Mouse (Mus musculus) midbrain, embryonic 16.5 days (tissue): ENCODE measurements around the gene Rad51b. TPM values are rescaled to one million over a fixed set of nuclear protein-coding genes. Genes with fewer than 3 reads are reported as not detected.

Experiments used
- ATAC-seq: fragments of 200-750 bp; cut with Nextera tagmentation; 2 replicates; pipeline ENCODE4 v1.8.0; 2017; ENCODE audit warnings: moderate TSS enrichment
- H3K27ac ChIP-seq: fragments of 300-500 bp; sonication (generic); 2 replicates; pipeline ENCODE4 v1.5.1; 2014; ENCODE audit warnings: mild to moderate bottlenecking, low read length, mixed read lengths
- H3K27me3 ChIP-seq: fragments of 300-500 bp; sonication (generic); 2 replicates; pipeline ENCODE4 v1.6.1; 2014; ENCODE audit warnings: low read depth, low read length, mixed read lengths; ENCODE audit not compliant: control insufficient read depth, insufficient read depth
- H3K36me3 ChIP-seq: fragments of 300-500 bp; sonication (generic); 2 replicates; pipeline ENCODE4 v1.6.1; 2014; ENCODE audit warnings: mild to moderate bottlenecking, low read length, moderate library complexity, mixed read lengths; ENCODE audit not compliant: control insufficient read depth, insufficient read depth
- H3K4me1 ChIP-seq: fragments of 300-500 bp; sonication (generic); 2 replicates; pipeline ENCODE4 v1.6.1; 2014; ENCODE audit warnings: mild to moderate bottlenecking, low read length, mixed read lengths; ENCODE audit not compliant: control insufficient read depth, insufficient read depth
- H3K4me2 ChIP-seq: fragments of 300-500 bp; sonication (generic); 2 replicates; pipeline ENCODE4 v1.6.1; 2014; ENCODE audit warnings: mild to moderate bottlenecking, low read length, mixed read lengths
- H3K4me3 ChIP-seq: fragments of 300-500 bp; sonication (generic); 2 replicates; pipeline ENCODE4 v1.5.1; 2014; ENCODE audit warnings: low read depth, mild to moderate bottlenecking, low read length, moderate library complexity, mixed read lengths
- H3K9ac ChIP-seq: fragments of 300-500 bp; sonication (generic); 2 replicates; pipeline ENCODE4 v1.6.1; 2014; ENCODE audit warnings: low read depth, low read length, mixed read lengths
- H3K9me3 ChIP-seq: fragments of 300-500 bp; sonication (generic); replicated peaks from 2 replicates; pipeline ENCODE4 v1.6.1; 2014; ENCODE audit warnings: mild to moderate bottlenecking, low read length, mixed read lengths; ENCODE audit not compliant: control insufficient read depth, poor library complexity, severe bottlenecking
- WGBS: fragments of 180-500 bp; shearing (Covaris S2); extraction: QIAGEN DNeasy Blood & Tissue Kit; methylation state at CpG from one replicate; pipeline ENCODE4 v1.1.7; 2014; 5-methylcytosine and 5-hydroxymethylcytosine counted together
- polyA plus RNA-seq: library from polyadenylated mRNA; unstranded; fragments of >200 nt; fragmentation: Nextera tagmentation; extraction: Ambion mirVana; gene quantifications from 2 replicates; pipeline ENCODE4 v1.2.1, GENCODE M21; 2015

Gene Rad51b
- polyA plus RNA-seq, 1 experiment from 2014 or later, result 1.5 TPM

DNA sequence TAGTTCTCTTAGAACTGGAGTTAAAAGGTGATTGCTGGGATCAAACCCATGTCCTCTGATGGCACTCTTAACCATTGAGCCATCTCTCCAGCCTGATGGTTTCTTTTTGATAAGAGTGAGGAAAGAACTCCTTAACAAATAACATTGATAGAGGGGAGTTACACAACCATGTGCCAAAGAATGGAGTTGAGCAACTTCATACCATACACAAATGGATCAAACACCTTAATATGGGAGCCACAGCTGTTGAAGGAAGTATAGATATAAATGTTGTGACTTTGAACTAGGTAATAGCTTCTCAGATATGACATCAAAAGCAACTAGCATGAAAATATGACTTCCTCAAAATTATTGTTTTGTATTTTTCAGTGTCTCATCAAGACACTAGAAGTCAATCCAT lies 173.0 kb downstream of the Rad51b start:
- H3K4me3 ChIP-seq, result no peak overlapping the region
- H3K9me3 ChIP-seq, result no peaks in the 10 kb centered on the region
- H3K9ac ChIP-seq, result no peak overlapping the region
- H3K4me1 ChIP-seq, result no peaks in the 10 kb centered on the region
- ATAC-seq, result no peak
- H3K36me3 ChIP-seq, result no peaks in the 10 kb centered on the region
- no peaks in the 10 kb centered on the region for H3K27me3 ChIP-seq
- H3K27ac ChIP-seq, result no peak overlapping the region
- no peak overlapping the region for H3K4me2 ChIP-seq

DNA sequence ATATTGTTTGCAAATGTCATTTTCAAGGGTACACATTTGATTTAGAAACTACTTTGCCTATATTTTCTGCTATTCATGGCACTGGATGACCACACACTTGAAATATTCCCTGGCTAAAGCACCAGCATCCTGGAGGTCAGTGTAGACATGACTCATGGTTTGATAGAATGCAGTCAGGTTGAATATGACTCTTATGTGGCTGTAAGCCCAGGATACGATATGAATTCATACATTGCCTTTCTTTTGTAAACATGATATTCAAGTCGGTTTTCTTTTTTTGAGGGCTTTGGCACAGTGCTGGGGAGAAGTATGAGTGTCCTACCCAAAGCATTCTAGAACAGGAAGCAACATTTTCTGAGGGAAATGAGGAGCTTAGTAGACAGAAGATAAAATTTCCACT lies 174.8 kb downstream of the Rad51b start:
- WGBS, result 93% methylated on average over 2 of the region's 2 CpGs
- Histone ChIP-seq H3K27me3 (no peaks in the 10 kb centered on the region), H3K4me2 (no peak overlapping the region), H3K9ac (no peak overlapping the region), H3K27ac (no peak overlapping the region), H3K4me3 (no peak overlapping the region), H3K9me3 (no peaks in the 10 kb centered on the region), H3K4me1 (no peaks in the 10 kb centered on the region), H3K36me3 (no peaks in the 10 kb centered on the region)
- no peak for ATAC-seq

GRCm38 (mm10) chr12:79476413-79477046 lies 179.4 kb downstream of the Rad51b start:
- Histone ChIP-seq H3K27me3 (no peaks in the 10 kb centered on the region), H3K4me2 (no peak overlapping the region), H3K9ac (no peak overlapping the region), H3K4me3 (no peak overlapping the region), H3K27ac (no peak overlapping the region), H3K9me3 (no peaks in the 10 kb centered on the region), H3K4me1 (no peaks in the 10 kb centered on the region), H3K36me3 (no peaks in the 10 kb centered on the region)
- WGBS, result 57% methylated on average over 6 of the region's 6 CpGs
- no peak for ATAC-seq

- Histone ChIP-seq H3K4me2 (no peak overlapping the region), H3K4me1 (no peaks in the 10 kb centered on the region), H3K9ac (no peak overlapping the region), H3K27me3 (no peaks in the 10 kb centered on the region), H3K36me3 (no peaks in the 10 kb centered on the region), H3K4me3 (no peak overlapping the region), H3K9me3 (no peaks in the 10 kb centered on the region), H3K27ac (no peak overlapping the region)
- 94% methylated on average over 5 of the region's 5 CpGs for WGBS
- ATAC-seq, result no peak
These were observed 181.7 kb downstream of the Rad51b start for GRCm38 (mm10) chr12:79478816-79479215.

DNA sequence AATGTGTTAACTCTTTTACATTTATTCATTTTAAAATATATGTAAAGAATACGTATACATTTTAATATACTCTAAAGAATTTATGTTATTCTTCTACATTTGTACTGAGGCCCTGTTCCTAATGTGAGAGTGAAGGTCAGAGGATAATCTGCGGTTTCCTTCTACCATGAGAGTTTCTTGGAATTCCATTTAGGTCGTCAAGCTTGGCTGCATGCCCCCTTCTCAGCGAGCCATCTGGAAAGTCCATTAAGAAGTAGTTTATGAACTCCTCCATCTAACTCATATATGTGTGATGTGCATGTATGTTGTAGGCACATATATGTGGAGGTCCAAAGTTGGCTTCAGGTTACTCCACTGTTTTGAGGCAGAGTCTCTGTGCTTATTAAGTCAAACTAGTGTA lies 188.4 kb downstream of the Rad51b start:
- Histone ChIP-seq H3K4me2 (no peak overlapping the region), H3K9ac (no peak overlapping the region), H3K27ac (no peak overlapping the region), H3K27me3 (no peaks in the 10 kb centered on the region), H3K4me1 (no peaks in the 10 kb centered on the region), H3K4me3 (no peak overlapping the region), H3K36me3 (no peaks in the 10 kb centered on the region), H3K9me3 (no peaks in the 10 kb centered on the region)
- no peak for ATAC-seq
- WGBS, result 93% methylated on average over 4 of the region's 4 CpGs

DNA sequence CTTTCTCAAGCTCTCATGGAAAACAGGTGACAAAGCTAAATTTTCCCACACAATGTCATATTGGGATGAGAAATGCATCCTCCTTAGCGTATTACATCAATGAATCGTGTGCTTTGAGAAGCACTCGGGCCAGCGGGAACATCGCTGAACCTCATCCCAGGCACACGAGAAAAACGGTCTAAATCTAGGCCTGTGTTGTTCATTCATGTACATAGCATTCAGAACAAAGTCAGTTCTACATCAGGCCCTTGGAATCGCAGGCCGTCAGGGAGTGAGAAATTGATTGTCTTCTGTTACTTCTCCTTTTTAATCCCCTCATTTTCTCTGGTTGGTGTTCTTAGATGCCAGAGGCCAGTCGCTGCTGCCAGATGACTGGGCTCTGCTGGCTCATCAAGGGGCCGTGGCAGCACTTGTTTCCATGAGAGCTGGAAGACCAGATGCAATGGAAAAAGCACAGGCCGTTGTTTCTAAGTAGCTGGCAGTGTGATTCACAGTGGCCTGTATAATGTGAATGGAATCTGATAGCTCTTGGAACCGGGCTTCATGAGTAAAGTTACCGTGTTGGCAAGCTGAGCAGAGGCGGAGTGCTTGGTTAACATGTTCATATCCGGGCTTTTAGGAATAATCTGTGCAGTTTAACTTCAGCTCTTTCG lies 191.6 kb downstream of the Rad51b start:
- H3K27me3 ChIP-seq, result no peaks in the 10 kb centered on the region
- no peaks in the 10 kb centered on the region for H3K4me1 ChIP-seq
- H3K9me3 ChIP-seq, result no peaks in the 10 kb centered on the region
- H3K4me2 ChIP-seq, result no peak overlapping the region
- H3K27ac ChIP-seq, result no peak overlapping the region
- WGBS, result 77% methylated on average over 17 of the region's 17 CpGs
- H3K9ac ChIP-seq, result no peak overlapping the region
- H3K4me3 ChIP-seq, result no peak overlapping the region
- no peak for ATAC-seq
- no peaks in the 10 kb centered on the region for H3K36me3 ChIP-seq

DNA sequence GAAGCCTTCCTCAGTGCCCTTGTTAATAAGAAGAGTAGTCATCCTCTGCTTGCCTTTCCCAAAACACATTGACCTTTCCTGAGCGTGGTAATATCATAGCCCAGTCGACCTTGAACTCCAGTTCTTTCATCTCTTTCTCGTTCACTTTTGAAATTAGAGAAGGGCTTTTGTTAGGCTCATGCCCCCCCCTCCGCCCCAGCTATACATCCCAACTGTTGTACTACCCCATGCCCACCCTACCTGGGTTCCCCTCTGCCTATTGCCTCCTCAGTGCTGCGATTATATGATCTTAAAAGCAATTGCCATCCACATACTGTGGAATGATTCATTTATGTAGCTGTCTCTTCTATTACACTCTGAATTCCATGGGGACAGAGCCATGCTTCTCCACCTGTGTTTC lies 193.5 kb downstream of the Rad51b start:
- Histone ChIP-seq H3K4me3 (no peak overlapping the region), H3K4me1 (no peaks in the 10 kb centered on the region), H3K27me3 (no peaks in the 10 kb centered on the region), H3K4me2 (no peak overlapping the region), H3K36me3 (no peaks in the 10 kb centered on the region), H3K9ac (no peak overlapping the region), H3K9me3 (no peaks in the 10 kb centered on the region), H3K27ac (no peak overlapping the region)
- no peak for ATAC-seq
- 78% methylated on average over 5 of the region's 5 CpGs for WGBS

DNA sequence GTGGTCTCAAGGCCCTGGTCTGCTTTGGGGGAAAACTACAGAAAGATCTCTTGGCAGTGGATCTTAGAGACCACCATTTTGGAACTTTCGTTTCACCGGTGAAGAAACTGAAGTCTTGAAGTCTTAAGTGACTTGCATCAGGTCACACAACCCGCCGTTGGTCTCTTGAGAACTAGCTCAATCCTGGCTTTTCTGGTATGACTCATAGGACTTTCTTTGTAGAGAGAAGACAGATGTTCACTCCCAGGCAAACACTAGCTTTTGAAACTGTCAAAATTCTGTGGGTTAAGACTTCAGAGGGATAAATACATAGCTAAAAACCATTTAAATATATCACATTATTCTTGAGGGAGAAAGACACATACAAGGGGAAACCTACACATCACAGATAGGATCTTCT lies 195.1 kb downstream of the Rad51b start:
- H3K27ac ChIP-seq, result no peak overlapping the region
- no peaks in the 10 kb centered on the region for H3K4me1 ChIP-seq
- no peaks in the 10 kb centered on the region for H3K27me3 ChIP-seq
- no peaks in the 10 kb centered on the region for H3K36me3 ChIP-seq
- no peak overlapping the region for H3K4me2 ChIP-seq
- 95% methylated on average over 4 of the region's 4 CpGs for WGBS
- no peaks in the 10 kb centered on the region for H3K9me3 ChIP-seq
- no peak overlapping the region for H3K4me3 ChIP-seq
- ATAC-seq, result no peak
- no peak overlapping the region for H3K9ac ChIP-seq

DNA sequence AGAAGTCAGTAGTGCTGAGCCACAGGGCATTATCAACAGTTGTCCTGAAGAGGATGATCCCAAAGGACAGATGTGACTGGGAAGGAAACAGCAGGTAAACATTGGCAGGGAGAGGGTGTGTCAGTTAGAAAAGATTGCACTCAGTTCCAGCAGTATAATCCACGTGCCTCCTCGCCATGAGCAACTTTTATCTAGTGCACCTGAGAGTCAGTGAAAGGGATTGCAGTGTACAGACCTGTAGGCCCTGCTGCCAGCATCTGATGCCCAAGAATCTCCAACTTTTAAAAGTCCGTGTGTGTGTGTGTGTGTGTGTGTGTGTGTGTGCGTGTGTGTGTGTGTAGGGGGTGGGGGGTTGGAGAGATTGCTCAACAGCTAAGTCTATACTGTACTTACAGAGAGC lies 195.5 kb downstream of the Rad51b start:
- WGBS, result 94% methylated on average over 4 of the region's 4 CpGs
- ATAC-seq, result no peak
- Histone ChIP-seq H3K27ac (no peak overlapping the region), H3K27me3 (no peaks in the 10 kb centered on the region), H3K4me1 (no peaks in the 10 kb centered on the region), H3K9ac (no peak overlapping the region), H3K9me3 (no peaks in the 10 kb centered on the region), H3K4me3 (no peak overlapping the region), H3K4me2 (no peak overlapping the region), H3K36me3 (no peaks in the 10 kb centered on the region)
